Mouse (Mus musculus) left cerebral cortex, adult 8-10 months (tissue): ENCODE results near the gene Mgat5. TPM values are rescaled to one million over a fixed set of nuclear protein-coding genes. Genes with fewer than 3 reads are reported as not detected.

Source experiments
- DNase-seq, 2 experiments: peaks; one replicate each; pipeline ENCODE4 v3.0.0; 2022; ENCODE audit warnings: low spot score in 2 of 2
- total RNA-seq, 4 experiments: library from RNA; stranded (reverse); gene quantifications; 2 replicates each; pipeline ENCODE4 v1.2.4; 2022

Gene Mgat5
- total RNA-seq, 4 experiments from 2014 or later = 65.4 to 79.2 (median 69.7) TPM

- no peak for DNase-seq
Measured at GRCm38 (mm10) chr1:127217665-127218064, 12.8 kb downstream of the Mgat5 start.

GRCm38 (mm10) chr1:127218182-127218581 lies 13.4 kb downstream of the Mgat5 start:
- DNase-seq = no peak

GRCm38 (mm10) chr1:127219161-127219560 lies 14.3 kb downstream of the Mgat5 start:
- DNase-seq = no peak

- DNase-seq = no peak
Measured at GRCm38 (mm10) chr1:127219621-127220020, 14.8 kb downstream of the Mgat5 start.

DNA sequence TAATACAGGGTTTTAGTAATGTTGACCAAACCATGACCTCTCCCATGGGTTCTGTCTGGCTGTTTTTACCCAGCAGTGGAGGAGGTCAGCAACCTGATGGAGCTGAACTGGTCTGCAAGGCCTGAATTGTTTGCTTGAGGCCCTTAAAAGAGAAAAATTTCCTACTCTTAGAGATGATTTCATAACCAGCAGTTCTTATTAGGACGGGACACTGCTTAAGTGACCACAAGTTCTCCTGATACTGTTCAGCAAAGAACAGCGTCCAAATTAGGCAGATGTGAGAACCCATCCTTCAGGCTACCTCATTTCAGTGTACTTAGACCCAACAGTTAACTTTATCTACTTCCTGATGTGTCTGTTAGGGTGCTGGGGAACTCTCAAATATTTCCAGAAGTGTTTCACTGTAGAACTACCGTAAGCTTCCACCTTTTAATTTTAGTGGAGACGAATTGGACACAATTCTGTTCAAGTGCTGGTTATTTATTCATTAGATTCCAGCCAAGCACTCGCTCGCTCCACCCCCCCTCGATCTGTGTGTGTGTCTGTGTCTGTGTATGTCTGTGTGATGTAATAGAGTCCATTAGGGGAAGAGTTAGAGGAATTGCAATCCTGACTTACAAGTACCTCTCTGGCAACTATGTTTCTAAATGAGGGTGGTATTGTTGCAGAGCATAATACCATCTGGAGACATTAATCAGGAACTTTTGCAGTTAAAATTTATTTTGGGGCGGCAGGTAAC lies 17.4 kb downstream of the Mgat5 start:
- no peak for DNase-seq

DNA sequence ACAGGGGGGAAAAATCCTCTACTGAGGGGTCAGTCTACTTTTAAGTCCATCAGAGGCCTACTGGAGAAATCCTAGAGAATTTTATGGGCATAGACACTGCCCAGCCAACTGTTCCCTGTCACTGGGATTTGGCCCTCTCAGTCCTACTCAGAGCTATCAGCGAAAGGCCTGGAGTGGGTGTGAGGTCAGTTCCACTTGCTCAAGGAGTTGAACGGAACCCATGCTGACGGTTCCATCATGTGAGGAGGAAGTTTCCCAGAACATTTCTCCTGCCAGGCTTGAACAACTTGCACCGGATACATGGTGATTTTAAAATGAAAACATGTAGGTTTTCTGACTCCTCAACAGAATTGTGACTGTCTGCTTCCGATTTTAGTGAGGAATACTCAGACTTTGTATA lies 20.2 kb downstream of the Mgat5 start:
- DNase-seq = no peak

DNA sequence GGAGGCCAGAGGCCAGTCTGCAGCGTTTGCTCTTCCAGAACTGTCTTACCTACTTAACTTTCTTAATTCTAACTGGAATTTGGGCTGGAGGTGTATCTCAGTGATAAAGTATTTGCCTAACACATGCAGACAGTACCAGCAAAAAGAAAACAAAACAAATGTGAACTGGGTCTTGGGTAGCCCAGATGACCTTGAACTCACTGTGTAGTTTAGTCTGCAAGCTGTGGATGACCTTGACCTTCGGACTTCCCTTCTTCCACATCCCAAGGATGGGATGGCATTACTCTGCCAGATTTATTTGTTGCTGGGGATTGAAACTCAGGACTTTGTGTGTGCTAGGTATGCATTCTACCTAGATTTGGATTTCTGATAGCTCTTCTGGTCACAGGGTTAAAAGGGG lies 24.2 kb downstream of the Mgat5 start:
- DNase-seq = no peak

DNA sequence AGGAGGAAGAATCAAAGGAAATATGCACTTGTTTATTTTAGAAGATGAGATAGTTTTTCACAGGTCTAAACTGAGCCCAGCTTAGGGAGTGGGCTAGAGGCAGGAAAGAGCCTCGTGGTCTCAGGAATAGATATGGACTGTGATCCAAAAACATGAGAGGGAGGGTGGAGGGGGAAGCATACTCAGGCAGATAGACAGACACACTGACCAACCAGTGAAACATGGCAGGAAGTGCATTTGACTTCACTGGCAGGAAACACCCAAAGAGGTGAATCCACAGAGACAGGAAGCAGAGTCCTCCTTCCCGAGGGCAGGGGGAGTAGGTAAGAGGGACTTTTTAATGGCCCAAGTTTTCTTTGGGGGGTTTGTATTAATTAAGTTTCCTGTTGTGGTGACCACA lies 25.7 kb downstream of the Mgat5 start:
- DNase-seq = no peak

DNA sequence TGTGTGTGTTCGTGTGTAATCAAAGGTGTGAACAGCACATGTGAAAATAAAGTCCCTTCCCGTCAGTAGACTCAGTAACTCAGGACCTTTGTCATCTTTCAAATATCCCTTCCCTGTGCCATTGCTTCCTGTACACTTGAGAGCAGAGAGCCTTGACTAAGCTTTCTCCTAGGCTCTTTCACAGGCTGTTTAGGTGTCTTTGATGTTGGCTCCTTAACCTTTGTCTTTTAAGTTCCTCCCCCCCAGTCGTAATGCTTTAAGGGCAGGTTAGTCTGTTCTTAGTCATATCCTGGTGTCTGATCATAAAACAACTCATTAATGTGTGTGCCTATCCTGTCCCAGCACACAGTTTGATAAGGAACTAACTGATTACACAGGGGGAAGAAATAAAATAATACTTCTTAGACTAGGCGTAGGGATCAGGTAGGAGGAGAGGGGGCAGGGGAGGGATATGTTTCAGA lies 28.4 kb downstream of the Mgat5 start:
- DNase-seq = no peak

DNA sequence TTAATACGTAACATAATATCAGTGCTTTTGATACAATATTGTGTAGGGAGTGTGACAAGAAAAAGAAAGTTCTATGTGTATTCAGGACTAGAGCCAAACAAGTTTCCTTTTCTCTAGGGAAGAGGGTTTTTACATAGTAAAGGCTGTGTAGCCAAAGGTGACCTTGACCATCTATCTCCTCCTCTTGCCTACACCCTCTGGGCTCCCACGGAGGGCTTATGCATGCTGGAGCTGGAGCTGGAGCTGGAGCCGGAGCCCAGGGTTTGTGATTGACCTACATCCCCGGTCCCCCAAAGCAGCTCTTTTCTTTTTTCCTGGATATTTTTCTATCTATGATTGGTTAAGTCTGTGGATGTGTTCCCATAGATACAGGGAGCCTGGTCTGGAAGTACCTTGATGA lies 30.3 kb downstream of the Mgat5 start:
- DNase-seq = no peak

DNA sequence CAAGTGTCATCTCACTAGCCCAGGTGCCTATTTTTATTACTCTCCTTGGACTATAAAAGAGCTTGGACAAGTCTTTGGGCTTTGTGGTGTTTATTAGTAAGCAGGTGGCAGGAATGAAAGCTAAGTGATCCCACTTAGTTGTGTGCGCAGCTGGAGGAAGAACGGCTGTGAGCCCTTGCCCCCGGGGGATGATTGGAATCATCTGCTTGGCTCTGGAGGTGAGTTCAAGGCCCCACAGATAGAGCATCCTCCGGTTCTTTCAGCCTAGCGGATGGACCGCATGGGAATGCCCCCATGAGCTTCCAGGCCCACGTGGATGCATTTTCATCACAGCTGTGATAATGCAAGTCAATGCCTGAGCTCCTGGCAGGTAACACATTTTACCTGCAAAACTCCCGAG lies 31.6 kb downstream of the Mgat5 start:
- no peak for DNase-seq

- DNase-seq = no peak
Measured at GRCm38 (mm10) chr1:127238871-127239314, 34.1 kb downstream of the Mgat5 start.

DNA sequence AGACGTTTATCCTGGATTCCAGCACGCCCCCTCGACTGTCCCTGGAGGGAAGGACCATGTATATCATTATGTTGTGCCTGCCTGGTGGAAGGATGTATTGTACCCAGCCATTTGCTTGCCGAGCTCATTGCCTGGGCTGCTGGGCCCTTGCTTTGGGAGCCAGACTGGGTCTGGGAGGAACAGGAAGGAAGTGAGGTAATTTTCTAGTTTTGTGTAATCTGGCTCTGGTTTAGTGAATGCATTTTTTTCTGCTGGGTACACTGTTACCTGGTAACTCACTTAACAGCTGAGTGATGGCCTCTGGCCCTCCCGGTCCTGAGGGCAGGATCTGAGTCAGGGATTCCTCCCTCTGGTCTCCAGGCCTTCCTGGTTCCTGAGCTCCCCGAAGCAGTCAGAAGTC lies 35.1 kb downstream of the Mgat5 start:
- no peak for DNase-seq

DNA sequence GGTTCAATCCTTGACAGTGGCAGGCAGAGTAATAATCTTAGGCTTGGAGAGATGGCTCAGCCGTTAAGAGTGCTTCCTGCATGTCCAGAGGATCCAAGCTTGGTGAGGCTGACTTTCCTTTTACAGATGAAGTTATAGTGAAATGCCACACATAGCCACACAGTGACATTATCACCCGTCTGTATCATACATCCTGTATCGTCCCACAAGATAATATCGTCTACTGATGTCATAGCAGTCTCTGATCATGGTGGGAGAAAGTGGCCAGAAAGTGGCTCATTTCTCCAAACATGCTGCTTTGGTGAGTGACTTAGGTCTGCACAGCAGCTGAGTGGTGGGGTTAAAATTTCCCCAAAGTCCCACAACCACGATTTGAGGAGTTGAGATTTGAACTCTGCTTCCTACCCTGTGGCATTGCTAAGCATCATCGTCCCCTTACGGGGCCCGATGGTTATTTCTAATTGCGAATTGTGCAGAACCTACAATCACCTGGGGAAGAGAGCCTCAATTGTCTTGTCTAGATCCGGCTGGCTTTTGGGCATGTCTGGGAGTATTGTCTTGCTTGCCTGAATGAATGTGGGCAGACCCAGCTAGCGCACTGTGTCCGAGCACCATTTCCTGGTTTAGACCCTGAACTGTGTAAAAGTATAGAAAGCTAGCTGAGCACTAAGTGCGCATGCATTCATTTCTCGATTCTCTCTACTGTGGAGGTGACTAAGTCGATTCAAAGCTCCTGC lies 37.5 kb downstream of the Mgat5 start:
- no peak for DNase-seq

DNA sequence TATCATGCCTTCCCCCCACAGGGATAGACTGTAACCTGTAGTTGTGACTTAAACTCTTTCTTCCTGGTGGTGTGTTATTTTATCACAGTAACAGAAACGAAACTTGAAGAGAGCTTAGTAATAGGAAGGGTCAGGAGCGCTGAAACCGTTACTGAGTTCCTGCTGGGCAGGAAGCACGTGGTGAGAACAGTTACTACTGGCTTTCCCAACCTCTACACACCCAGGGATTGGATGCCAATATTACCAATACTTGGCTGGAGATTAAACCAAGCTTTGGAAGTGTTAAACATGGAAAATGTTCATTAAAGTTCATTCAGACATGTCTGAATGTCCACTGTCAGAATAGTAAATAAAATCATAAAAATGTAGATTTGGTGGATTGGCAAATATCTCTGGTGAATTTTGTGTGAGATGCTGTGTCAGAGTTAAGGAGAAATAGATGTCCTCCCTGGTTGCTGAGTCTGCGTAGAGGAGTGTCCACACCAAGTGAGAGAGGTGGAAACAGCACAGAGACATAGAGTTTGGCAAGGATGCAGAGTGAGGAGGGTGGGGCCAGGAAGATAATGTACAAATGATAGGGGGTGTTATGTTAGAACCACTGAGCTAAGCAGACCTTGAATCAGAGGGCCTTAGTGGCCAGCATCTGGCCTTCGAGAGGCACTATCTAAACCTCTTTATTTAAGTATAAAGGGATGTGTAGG lies 38.2 kb downstream of the Mgat5 start:
- DNase-seq = no peak

DNA sequence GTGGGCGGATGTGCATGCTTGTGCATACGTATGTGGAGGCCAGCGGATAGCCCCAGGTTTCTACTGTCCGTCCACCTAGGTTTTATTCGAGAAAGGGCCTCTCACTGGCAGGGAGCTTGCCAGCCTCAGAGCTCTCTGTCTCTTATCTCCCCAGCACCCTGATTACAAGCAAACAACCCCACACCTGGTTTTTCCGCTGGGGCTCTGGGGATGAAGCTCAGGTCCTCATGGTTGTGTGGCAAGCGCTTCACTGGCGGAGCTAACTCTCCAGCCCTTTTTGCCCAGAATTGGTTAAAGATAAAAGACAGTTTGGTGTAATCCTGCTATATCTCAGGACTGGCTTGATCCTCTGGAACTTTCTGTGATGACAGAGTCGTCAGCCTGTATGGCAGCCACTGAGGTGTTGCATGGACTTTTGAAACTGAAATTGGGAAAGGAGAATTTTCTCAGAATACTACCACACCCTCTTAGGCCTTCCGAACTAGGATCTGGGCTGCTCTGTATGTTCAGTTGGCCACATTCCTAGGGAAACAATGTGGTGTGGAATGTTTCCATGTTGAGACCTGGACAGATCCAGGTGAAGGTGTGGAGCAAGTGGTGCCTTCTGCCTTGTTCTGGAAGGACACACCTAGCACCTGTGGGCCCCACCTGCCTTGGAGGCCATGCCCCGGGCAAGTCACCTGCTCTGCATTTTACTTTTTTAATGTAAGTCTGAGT lies 39.4 kb downstream of the Mgat5 start:
- DNase-seq = no peak

- peak in 1 of 2 experiments; percentile 65 for DNase-seq
Measured at GRCm38 (mm10) chr1:127246158-127246557, 41.3 kb downstream of the Mgat5 start.

DNA sequence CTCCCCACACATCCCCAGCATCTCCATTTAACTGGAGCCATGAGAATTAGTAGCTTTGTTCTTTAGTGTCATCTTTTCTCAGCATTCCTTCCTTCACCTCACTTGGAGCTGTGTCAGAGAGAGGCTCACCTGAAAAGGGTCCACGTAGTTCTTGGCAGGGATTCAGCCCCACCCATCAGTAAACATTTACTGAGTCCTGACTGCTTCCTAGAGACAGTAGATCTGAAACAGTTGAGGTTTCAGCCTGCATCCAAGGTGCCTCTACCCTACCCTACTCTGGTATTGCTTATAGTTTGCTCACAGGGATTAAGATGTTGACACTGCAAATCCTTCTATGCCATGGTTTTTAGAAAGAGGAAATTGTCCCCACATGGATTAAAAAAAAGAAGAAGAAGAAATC lies 43.6 kb downstream of the Mgat5 start:
- no peak for DNase-seq

- DNase-seq = no peak
Measured at GRCm38 (mm10) chr1:127249621-127250020, 44.8 kb downstream of the Mgat5 start.

- no peak for DNase-seq
Measured at GRCm38 (mm10) chr1:127250313-127250712, 45.5 kb downstream of the Mgat5 start.

- DNase-seq = peak in 1 of 2 experiments; percentile 65
Measured at GRCm38 (mm10) chr1:127251751-127252150, 46.9 kb downstream of the Mgat5 start.
